Mouse (Mus musculus) CH12.LX (cell line): ENCODE data around the gene Mgarp.
"Not testable (repeated sequence)": the region's sequence is repeated elsewhere in the genome, so short reads cannot be mapped to it uniquely, and the experiment has no call there.

Source experiments
- CHD2 ChIP-seq: IDR thresholded peaks from 2 replicates; pipeline ENCODE4 v1.6.1; 2011; ENCODE audit warnings: low read length, improper control_type of control experiment
- CTCF ChIP-seq, 2 experiments: IDR thresholded peaks in 1 of 2; conservative IDR thresholded peaks in 1 of 2; 2 replicates each; pipeline ENCODE4 v1.5.1; 2011 to 2012; ENCODE audit warnings: low read depth in 2 of 2, low read length in 2 of 2, improper control_type of control experiment in 1 of 2, inconsistent platforms in 1 of 2, mild to moderate bottlenecking in 1 of 2, moderate library complexity in 1 of 2
- E2F4 ChIP-seq: IDR thresholded peaks from 2 replicates; pipeline ENCODE4 v1.6.1; 2011; ENCODE audit warnings: low read depth, low read length, improper control_type of control experiment; ENCODE audit not compliant: insufficient replicate concordance
- MAX ChIP-seq: IDR thresholded peaks from 2 replicates; pipeline ENCODE4 v1.6.1; 2011; ENCODE audit warnings: low read length, improper control_type of control experiment
- MYC ChIP-seq: IDR thresholded peaks from 2 replicates; pipeline ENCODE4 v1.6.1; 2011; ENCODE audit warnings: low read depth, mild to moderate bottlenecking, improper control_type of control experiment, low read length
- POLR2A ChIP-seq: IDR thresholded peaks from 2 replicates; pipeline ENCODE4 v1.6.1; 2011; ENCODE audit warnings: low read depth, mild to moderate bottlenecking, improper control_type of control experiment, low read length
- TBP ChIP-seq: conservative IDR thresholded peaks from 2 replicates; pipeline ENCODE4 v1.6.1; 2011; ENCODE audit warnings: low read depth, low read length, improper control_type of control experiment

GRCm38 (mm10) chr3:51344182-51344581 lies 52.4 kb downstream of the Mgarp start:
- not testable (repeated sequence) for TF ChIP-seq MAX; CTCF (conservative IDR thresholded peaks at IDR 0.05 in 1 of 2, IDR thresholded peaks at IDR 0.05 in 1 of 2; ENCODE audit: low read depth in 2 of 2, low read length in 2 of 2); POLR2A; MYC; E2F4; CHD2
- TF ChIP-seq TBP, result peak; percentile 81
